Mouse (Mus musculus): ENCODE results near the gene Gm49318.
A peak's percentile ranks its signal among the peaks of the same experiment; 100 is the strongest.

Gm49318 gene

DNA sequence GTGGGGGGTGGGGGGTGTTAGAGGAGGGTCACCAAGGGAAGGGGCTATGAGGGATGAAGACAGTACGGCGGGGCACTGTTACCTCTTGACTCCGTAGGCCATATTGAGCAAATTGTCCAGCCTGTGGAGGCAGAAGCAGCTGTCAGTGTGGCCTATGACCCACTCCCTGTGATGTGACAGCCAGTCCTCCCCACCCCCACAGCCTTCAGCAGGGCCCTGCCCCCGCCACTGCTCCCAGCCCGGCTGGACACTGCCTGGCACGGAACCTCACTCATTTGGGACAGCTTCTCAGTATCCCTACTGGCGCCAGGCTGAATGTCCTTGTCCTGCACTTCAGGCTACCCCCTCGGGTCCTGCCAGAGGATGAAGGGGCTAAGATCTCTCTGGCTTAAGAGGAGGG is 46.5 kb downstream of the Gm49318 start:
- DNase-seq: peak in 1 of 2 experiments; percentile 57

DNA sequence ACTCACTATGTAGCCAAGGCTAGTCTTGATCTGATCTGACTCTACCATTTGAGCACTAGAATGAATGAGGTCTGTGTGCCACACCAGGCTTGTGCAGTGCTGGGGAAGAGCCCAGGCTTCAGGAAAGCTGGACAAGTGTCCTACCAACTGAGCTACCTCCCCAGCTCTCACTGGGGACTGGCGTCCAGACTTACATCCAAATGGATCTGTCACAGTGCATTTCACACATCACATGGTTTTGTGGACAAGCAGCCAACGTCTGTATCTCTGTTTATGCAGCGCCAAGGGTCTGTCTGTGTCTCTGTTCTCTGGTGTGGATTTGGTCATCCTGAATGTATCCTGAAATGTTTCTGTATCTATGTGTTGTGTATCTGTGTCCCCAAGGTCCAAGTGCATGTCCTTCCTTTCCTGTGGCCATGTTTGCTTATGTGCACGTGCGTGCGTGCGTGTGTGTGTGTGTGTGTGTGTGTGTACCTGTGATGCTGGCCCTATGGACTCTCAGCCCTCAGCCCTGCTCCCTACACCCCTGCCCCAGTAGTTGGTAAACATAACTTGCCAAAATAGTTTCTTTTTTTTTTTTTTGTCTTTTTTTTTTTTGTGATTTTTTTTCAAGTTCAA is 53.7 kb downstream of the Gm49318 start:
- DNase-seq: peak; percentile 64 to 74

GRCm38 (mm10) chr9:22016245-22016644 is 54.8 kb downstream of the Gm49318 start:
- peak in 1 of 2 experiments; percentile 35 for DNase-seq

DNA sequence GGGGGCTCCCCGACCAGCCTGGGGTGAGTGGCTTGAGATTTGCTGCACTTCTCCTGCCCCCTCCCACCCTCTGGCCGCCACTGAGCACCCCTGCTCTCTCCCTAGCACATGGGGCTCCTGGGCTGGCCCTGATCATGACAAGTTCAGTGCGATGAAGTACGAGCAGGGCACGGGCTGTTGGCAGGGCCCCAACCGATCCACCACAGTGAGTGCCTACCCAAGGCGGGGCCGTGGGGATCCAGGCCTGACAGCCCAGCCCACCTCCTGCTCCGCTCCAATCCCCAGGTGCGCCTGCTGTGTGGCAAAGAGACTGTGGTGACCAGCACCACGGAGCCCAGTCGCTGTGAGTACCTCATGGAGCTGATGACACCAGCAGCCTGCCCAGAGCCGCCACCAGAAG is 58.3 kb downstream of the Gm49318 start:
- DNase-seq: peak; percentile 36 to 59

DNA sequence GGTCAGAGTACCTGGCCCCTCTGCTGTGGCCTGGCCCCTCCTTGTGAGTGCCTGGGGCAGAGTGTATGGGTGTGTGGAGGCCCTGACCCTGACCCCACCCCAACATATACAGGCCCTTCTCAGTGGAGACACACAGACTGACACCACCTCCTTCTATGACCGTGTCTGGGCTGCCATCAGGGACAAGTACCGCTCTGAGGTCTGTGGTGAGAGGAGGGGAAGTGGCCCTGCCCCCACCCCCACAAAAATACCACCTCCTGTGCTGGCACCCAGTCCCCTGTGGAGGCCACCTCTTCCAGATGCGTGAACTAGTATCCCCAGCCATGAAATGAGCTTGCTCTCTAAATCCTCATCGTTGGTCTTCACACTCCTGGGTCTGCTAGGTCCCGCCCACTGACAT is 60.0 kb downstream of the Gm49318 start:
- DNase-seq: no peak

- DNase-seq: no peak
These were observed 66.5 kb downstream of the Gm49318 start for GRCm38 (mm10) chr9:22004546-22004945.

DNA sequence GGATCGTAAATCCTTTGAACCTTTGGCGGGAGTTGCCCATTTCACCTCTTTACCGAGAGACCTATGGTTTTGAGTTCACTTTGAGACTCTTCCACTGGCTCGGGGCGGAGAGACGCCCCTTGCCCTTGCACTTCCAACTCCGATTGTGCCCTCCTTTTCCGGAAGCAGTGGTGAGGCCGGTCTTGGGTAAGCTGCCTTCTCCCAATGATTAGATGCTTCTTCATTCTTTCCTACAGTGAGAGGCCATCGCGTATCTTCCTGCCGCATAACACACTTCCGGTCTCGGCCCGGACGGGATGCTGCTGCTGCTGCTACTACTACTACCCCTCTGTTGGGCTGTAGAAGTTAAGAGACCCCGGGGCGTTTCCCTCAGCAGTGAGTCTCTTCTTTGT is 67.9 kb downstream of the Gm49318 start:
- peak in 1 of 2 experiments; percentile 50 for DNase-seq

- peak; percentile 97 to 99 for DNase-seq
These were observed 68.6 kb downstream of the Gm49318 start, which contains the start of the genes Ccdc151 and Prkcsh for GRCm38 (mm10) chr9:22002194-22003162. Gene Ccdc151 (minus strand): TSS chr9:22002634. Gene Prkcsh (plus strand): TSS chr9:22002806.

DNA sequence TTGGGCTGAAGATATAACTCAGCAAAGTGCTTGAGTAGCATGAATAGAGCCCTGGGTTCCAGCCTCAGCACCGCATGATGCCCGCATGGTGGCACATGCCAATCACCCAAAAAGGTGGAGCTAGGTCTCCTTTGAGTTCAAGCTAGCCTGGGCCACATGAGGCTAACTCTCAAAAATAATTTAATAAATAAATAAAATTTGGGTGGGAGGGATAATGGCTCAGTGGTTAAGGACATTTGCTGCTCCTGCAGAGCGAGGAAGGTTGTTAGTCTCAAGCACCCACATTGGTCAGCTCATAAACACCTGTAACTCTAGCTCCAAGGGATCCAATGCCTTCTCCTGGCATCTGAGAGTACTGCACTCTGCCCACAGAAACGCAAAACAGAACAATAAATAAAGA is 69.4 kb downstream of the Gm49318 start:
- no peak for DNase-seq

- DNase-seq: no peak
These were observed 70.8 kb downstream of the Gm49318 start for GRCm38 (mm10) chr9:22000296-22000695.

DNA sequence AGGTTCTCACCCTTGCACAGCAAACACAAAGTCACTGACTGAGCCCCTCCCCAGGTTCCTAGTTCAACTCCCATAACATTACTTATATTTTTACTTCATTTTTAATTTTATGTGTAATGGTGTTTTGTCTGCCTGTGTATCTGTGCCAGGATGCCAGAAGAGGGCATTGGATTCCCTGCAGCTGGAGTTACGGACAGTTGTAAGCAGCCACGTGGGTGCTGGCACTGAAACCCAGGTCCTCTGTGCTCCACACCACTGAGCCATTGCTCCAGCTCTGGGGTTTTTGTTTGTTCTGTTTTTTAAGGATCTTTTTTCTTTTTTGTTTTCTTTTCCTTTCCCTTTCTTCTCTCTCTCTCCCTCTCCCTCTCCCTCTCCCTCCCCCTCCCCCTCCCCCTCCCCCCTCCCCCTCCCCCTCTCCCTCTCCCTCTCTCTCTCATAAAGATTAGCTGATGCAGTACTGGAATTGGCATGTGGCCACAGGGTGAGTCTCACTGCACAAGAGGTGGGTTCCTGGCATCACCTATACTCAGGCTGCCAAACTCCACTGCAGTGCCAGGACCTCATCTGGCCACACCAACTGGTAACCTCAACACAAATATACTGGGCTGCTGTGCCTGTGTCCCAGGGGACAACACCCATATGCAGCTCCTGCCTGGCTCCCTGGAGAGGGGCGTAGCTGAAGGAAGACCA is 74.7 kb downstream of the Gm49318 start:
- DNase-seq: no peak

- no peak for DNase-seq
These were observed 78.8 kb downstream of the Gm49318 start for GRCm38 (mm10) chr9:21992227-21992626.

DNA sequence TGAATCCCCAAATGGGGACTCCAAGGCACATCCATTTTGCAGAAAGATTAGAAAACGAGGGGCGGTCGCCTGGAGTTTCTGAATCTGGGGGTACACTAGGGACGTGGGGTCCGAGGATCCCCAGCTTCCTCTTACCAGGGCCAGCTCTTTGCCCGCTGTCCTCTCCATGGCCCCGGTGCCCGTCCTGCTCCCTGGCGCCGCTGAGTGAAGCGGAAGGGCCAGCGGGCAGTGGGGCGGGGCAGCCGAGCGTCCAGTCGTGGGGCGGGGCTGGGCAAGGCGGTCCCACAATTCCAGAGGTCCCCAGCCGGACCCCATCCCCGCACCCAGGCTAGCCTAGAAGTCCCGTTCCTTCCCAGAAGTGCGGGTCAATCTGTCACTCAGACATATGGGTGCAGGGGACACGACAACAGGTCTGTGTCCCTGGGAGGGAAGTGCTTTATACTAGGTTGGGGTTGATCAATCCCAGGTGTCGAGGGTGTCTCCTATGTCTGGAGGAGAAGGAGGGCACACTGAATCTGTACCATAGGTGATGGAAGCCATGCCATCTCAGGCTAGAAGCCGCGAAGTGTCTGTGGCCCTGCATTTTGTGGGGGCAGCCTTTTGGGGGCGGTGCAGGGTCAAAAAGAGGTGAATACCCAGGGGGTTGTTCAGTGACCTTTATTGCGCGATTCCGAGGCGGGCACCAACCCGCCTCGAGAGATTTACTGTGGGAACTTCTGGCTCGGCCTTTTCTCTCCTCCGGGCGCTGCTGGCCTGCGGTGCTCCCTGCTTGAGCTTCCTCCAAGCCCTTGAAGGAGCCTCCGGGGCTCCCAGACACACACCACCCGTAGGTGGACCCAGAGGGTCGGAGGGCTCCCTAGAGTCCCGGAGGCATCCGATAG is 81.6 kb downstream of the Gm49318 start, which contains the start of gene Rgl3:
Rgl3 (minus strand) TSS at position 217 of the 881 bp plus-strand sequence.
- peak; percentile 85 to 91 for DNase-seq

GRCm38 (mm10) chr9:21988421-21989101 is 82.5 kb downstream of the Gm49318 start:
- peak; percentile 81 to 83 for DNase-seq

GRCm38 (mm10) chr9:21987592-21988342 is 83.3 kb downstream of the Gm49318 start:
- DNase-seq: peak; percentile 86 to 88
